Mouse (Mus musculus) midbrain, embryonic 12.5 days (tissue): ENCODE measurements around the gene Tcea2. TPM values are rescaled to one million over a fixed set of nuclear protein-coding genes. Genes with fewer than 3 reads are reported as not detected.

Experiments
- ATAC-seq: fragments of 200-750 bp; cut with Nextera tagmentation; 2 replicates; pipeline ENCODE4 v1.8.0; 2017; ENCODE audit warnings: low read depth, moderate TSS enrichment, moderate library complexity; ENCODE audit not compliant: low FRiP score
- H3K27ac ChIP-seq: fragments of 300-500 bp; sonication (generic); replicated peaks from 2 replicates; pipeline ENCODE4 v1.5.1; 2016; ENCODE audit warnings: mild to moderate bottlenecking
- H3K27me3 ChIP-seq: fragments of 300-500 bp; sonication (generic); 2 replicates; pipeline ENCODE4 v1.6.1; 2016; ENCODE audit warnings: mild to moderate bottlenecking
- H3K36me3 ChIP-seq: fragments of 300-500 bp; sonication (generic); 2 replicates; pipeline ENCODE4 v1.6.1; 2016
- H3K4me1 ChIP-seq: fragments of 300-500 bp; sonication (generic); 2 replicates; pipeline ENCODE4 v1.6.1; 2016
- H3K4me2 ChIP-seq: fragments of 300-500 bp; sonication (generic); replicated peaks from 2 replicates; pipeline ENCODE4 v1.6.1; 2016; ENCODE audit warnings: mild to moderate bottlenecking, moderate library complexity
- H3K4me3 ChIP-seq: fragments of 300-500 bp; sonication (generic); 2 replicates; pipeline ENCODE4 v1.5.1; 2016; ENCODE audit warnings: mild to moderate bottlenecking
- H3K9ac ChIP-seq: fragments of 300-500 bp; sonication (generic); replicated peaks from 2 replicates; pipeline ENCODE4 v1.6.1; 2016; ENCODE audit warnings: mild to moderate bottlenecking, moderate library complexity
- H3K9me3 ChIP-seq: fragments of 300-500 bp; sonication (generic); 2 replicates; pipeline ENCODE4 v1.6.1; 2016; ENCODE audit warnings: mild to moderate bottlenecking
- WGBS: fragments of 180-500 bp; shearing (Covaris S2); methylation state at CpG from one replicate; pipeline ENCODE4 v1.1.7; 2016; 5-methylcytosine and 5-hydroxymethylcytosine counted together
- polyA plus RNA-seq: library from polyadenylated mRNA; unstranded; fragments of >200 nt; fragmentation: Nextera tagmentation; extraction: Ambion mirVana; gene quantifications from 2 replicates; pipeline ENCODE4 v1.2.1, GENCODE M21; 2016

Gene Tcea2
- polyA plus RNA-seq, 1 experiment from 2014 or later = 23.3 TPM

DNA sequence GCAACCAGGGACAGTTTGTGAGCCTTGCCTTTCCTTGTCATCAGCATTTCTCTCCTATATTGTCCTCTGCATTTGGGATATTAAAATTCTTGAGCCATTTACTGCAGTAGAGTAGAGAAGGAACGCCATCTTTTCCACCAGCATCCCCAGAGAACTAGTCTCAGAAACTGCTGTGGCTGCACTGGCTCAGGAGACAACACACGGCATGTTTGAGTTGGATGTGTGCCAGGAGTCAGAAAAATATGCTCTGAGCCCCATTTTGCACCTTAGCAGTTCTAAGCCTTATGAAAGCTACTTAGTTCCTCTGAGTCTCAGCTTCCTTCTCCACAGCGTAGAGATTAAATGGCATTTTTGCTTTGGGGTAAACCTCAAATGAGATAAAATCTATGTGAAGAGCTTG, 36.9 kb downstream of the Tcea2 start:
- peaks cover 40% of the 10 kb centered on the region for H3K4me1 ChIP-seq
- no peak overlapping the region for H3K27ac ChIP-seq
- H3K9me3 ChIP-seq = no peaks in the 10 kb centered on the region
- peaks cover 16% of the 10 kb centered on the region for H3K36me3 ChIP-seq
- 78% methylated on average over 3 of the region's 3 CpGs for WGBS
- H3K27me3 ChIP-seq = no peaks in the 10 kb centered on the region
- H3K4me3 ChIP-seq = no peak overlapping the region
- no peak for ATAC-seq
- no peak overlapping the region for H3K9ac ChIP-seq
- H3K4me2 ChIP-seq = peak overlapping the region; percentile 53

- WGBS = 32% methylated on average over 3 of the region's 3 CpGs
- H3K36me3 ChIP-seq = peaks cover 16% of the 10 kb centered on the region
- no peaks in the 10 kb centered on the region for H3K9me3 ChIP-seq
- H3K4me1 ChIP-seq = peaks cover 21% of the 10 kb centered on the region; the same call in 1 of the 2 replicates
- no peak overlapping the region for H3K9ac ChIP-seq
- H3K27me3 ChIP-seq = no peaks in the 10 kb centered on the region
- no peak overlapping the region for H3K27ac ChIP-seq
- no peak overlapping the region for H3K4me2 ChIP-seq
- H3K4me3 ChIP-seq = no peak overlapping the region
- no peak for ATAC-seq
Measured at GRCm38 (mm10) chr2:181720061-181720460, 40.0 kb downstream of the Tcea2 start.

DNA sequence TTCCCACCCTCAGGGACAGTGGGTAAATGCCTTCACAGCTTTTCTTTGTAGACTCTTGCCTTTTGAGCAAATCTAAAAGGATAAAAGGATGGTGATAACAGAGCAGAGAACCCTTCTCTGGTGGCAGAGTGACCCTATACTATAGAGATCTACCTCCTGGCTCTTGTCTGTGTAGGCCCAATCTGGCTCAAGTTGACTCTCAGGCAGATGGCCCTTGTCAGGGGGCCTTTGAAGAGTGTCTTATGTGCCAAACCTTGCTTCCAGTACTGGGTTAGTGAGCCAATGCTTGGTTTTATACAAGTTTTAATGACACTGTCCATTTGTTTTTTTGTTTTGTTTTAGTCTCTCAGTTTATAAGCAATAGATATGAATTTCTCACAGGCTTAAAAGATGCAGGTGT, 41.1 kb downstream of the Tcea2 start:
- no peak for ATAC-seq

DNA sequence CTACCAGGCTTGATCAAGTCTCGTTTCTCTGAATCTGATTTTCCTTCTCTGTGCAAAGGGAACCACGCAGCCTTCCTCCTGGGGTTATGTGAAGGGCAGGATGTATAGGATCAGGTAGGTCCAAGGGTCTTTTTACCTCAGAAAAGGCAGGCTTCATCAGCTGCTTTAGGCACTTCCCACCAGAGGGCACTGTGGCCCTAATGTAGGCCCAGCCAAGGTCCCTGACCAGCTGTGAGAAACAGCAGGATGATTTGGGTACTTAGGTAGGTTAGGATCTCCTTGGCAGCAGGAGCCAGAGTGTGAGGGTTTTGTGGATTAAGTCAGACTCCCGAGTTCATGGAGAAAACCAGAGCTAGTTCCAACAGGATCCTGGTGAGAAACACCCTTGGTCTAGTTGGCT, 42.1 kb downstream of the Tcea2 start:
- Histone ChIP-seq H3K4me3 (no peak overlapping the region), H3K27me3 (no peaks in the 10 kb centered on the region), H3K4me1 (no peaks in the 10 kb centered on the region), H3K4me2 (no peak overlapping the region), H3K36me3 (peaks cover 16% of the 10 kb centered on the region), H3K27ac (no peak overlapping the region), H3K9me3 (no peaks in the 10 kb centered on the region), H3K9ac (no peak overlapping the region)
- 9% methylated on average over 3 of the region's 3 CpGs for WGBS
- ATAC-seq = peak; percentile 41; the same call in 1 of the 2 replicates

More for the DNA sequence above, 41.1 kb downstream of the Tcea2 start:
- Histone ChIP-seq H3K4me1 (peaks cover 10% of the 10 kb centered on the region; the same call in 1 of the 2 replicates), H3K27me3 (no peaks in the 10 kb centered on the region), H3K4me2 (no peak overlapping the region), H3K36me3 (peaks cover 16% of the 10 kb centered on the region), H3K9me3 (no peaks in the 10 kb centered on the region), H3K4me3 (no peak overlapping the region), H3K27ac (no peak overlapping the region), H3K9ac (no peak overlapping the region)

DNA sequence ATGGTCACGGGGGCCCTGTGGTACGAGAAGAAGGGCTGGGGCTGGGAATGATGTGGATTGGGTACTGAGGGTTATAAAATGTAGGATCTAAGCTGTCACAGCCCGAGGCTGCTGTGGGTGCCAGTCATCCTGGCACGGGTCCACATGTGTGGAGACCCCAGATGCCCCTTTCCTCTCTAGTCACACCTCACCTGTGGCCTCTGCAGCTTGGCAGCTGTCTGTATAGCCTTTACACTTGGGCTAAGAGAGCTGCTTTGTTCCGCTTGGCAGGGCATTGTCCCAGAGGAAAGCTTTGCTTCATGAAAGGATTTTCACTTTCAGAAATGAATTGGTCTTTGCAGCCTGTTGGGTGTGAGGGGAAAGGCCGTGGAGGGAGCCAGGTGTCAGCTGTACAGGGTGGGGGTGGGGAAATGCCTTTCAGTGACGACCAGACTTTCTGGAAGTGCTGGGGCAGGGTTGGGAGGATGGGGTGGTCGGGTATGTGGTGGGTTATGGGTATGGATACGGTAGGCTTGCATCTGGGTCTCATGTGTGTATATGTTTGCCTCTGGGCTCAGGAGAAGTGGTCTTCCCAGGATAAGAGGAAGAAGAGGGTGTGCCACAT, 47.7 kb downstream of the Tcea2 start:
- Histone ChIP-seq H3K27me3 (no peaks in the 10 kb centered on the region), H3K9me3 (no peaks in the 10 kb centered on the region), H3K27ac (peak overlapping the region; percentile 39; the same call in 1 of the 2 replicates), H3K36me3 (0 out of 2 replicates have a peak, but pooled peaks cover 4% of the 10 kb centered on the region), H3K9ac (no peak overlapping the region), H3K4me3 (no peak overlapping the region), H3K4me2 (no peak overlapping the region), H3K4me1 (peaks cover 9% of the 10 kb centered on the region)
- 47% methylated on average over 9 of the region's 9 CpGs for WGBS
- no peak for ATAC-seq

- Histone ChIP-seq H3K27me3 (no peaks in the 10 kb centered on the region), H3K36me3 (0 out of 2 replicates have a peak, but pooled peaks cover 4% of the 10 kb centered on the region), H3K9me3 (no peaks in the 10 kb centered on the region), H3K4me1 (peaks cover 9% of the 10 kb centered on the region), H3K4me3 (no peak overlapping the region), H3K4me2 (no peak overlapping the region), H3K9ac (no peak overlapping the region), H3K27ac (no peak overlapping the region)
- no peak for ATAC-seq
- 77% methylated on average over 3 of the region's 3 CpGs for WGBS
Measured at GRCm38 (mm10) chr2:181730051-181730450, 49.9 kb downstream of the Tcea2 start.

Other genes with a start within 250 kb of the Tcea2 start
- gene Zbtb46, start 220.9 kb upstream of the Tcea2 start, polyA plus RNA-seq = 22.2 and 24.6 TPM in 2 replicates
- gene Abhd16b, start 187.1 kb upstream of the Tcea2 start, polyA plus RNA-seq = not detected in 2 replicates
- 122 and 135 TPM in 2 replicates for gene Tpd52l2, start 183.2 kb upstream of the Tcea2 start, polyA plus RNA-seq
- gene Dnajc5, start 159.8 kb upstream of the Tcea2 start, polyA plus RNA-seq = 137 and 140 TPM in 2 replicates
- 60.4 and 71.6 TPM in 2 replicates for gene Uckl1, start 95.4 kb upstream of the Tcea2 start, polyA plus RNA-seq
- gene Prpf6, start 88.4 kb upstream of the Tcea2 start, polyA plus RNA-seq = 75.2 and 80.5 TPM in 2 replicates
- 71.9 and 85.5 TPM in 2 replicates for gene Zfp512b, start 87.5 kb upstream of the Tcea2 start, polyA plus RNA-seq
- gene Samd10, start 81.1 kb upstream of the Tcea2 start, polyA plus RNA-seq = 88.8 and 92.4 TPM in 2 replicates
- gene Gm29797, start 23.3 kb upstream of the Tcea2 start, polyA plus RNA-seq = not detected in 2 replicates
- gene Sox18, start 8.7 kb upstream of the Tcea2 start, polyA plus RNA-seq = 15.4 and 19.3 TPM in 2 replicates
- 44.9 and 45.3 TPM in 2 replicates for gene Rgs19, start 13.7 kb downstream of the Tcea2 start, polyA plus RNA-seq
- not detected in 2 replicates for gene Lkaaear1, start 18.1 kb downstream of the Tcea2 start, polyA plus RNA-seq
- 41.8 and 42.5 TPM in 2 replicates for gene Oprl1, start 34.7 kb downstream of the Tcea2 start, polyA plus RNA-seq
- 66.4 and 76.0 TPM in 2 replicates for gene Myt1, start 83.0 kb downstream of the Tcea2 start, polyA plus RNA-seq
- gene Pcmtd2, start 157.5 kb downstream of the Tcea2 start, polyA plus RNA-seq = 40.0 and 42.9 TPM in 2 replicates
- 99.0 and 99.8 TPM in 2 replicates for gene Polr3k, start 184.0 kb downstream of the Tcea2 start, polyA plus RNA-seq